8 mouse cellular contexts compared by ENCODE assay signal in genomic region chr9:57520375-57521055, GRCm38 (mm10). TPM values are rescaled to one million over a fixed set of nuclear protein-coding genes. Genes with fewer than 3 reads are reported as not detected.
A peak's percentile ranks its signal among the peaks of the same experiment; 100 is the strongest.
DNase-seq lines count a peak whose midpoint lies in the region; ATAC-seq lines count a peak whose summit lies in the region.

No protein-coding gene starts in this region.

- H3K4me2 ChIP-seq in heart, embryonic 14.5 days (ENCODE audit: low read length), result peak overlapping the region; percentile 78
- peak overlapping the region; percentile 78 for H3K4me2 ChIP-seq in hindbrain, embryonic 11.5 days (replicated peaks; ENCODE audit: low read depth, low read length)

- H3K4me3 ChIP-seq in heart, embryonic 14.5 days (ENCODE audit: control insufficient read depth in 1 of 2, insufficient read depth in 1 of 2, low read depth in 1 of 2, low read length in 2 of 2), result peak overlapping the region; percentile 91 to 98
- peak overlapping the region; percentile 96 for H3K4me3 ChIP-seq in hindbrain, embryonic 11.5 days (ENCODE audit: low read depth, low read length)
- H3K4me3 ChIP-seq in macrophage (ENCODE audit: inconsistent target), result peak overlapping the region; percentile 53

- peaks cover 42% of the 10 kb centered on the region for H3K79me2 ChIP-seq in macrophage (ENCODE audit: inconsistent target)

- H3K27ac ChIP-seq in heart, embryonic 14.5 days (replicated peaks in 1 of 2; ENCODE audit: control insufficient read depth in 1 of 2, insufficient read depth in 1 of 2, low read depth in 2 of 2, low read length in 2 of 2), result peak overlapping the region; percentile 44 to 99
- H3K27ac ChIP-seq in hindbrain, embryonic 11.5 days (ENCODE audit: low read depth, low read length), result no peak overlapping the region
- peak overlapping the region; percentile 58 for H3K27ac ChIP-seq in macrophage

- WGBS in heart, embryonic 14.5 days, result 23% methylated on average over 16 of the region's 16 CpGs
- 23% methylated on average over 16 of the region's 16 CpGs for WGBS in hindbrain, embryonic 11.5 days
- WGBS in macrophage (ENCODE audit: missing documents), result 32% methylated on average over 16 of the region's 16 CpGs

- no peaks in the 10 kb centered on the region for H3K9me3 ChIP-seq in heart, embryonic 14.5 days (ENCODE audit: control insufficient read depth, low read length)
- H3K9me3 ChIP-seq in hindbrain, embryonic 11.5 days (ENCODE audit: control insufficient read depth, low read length), result no peaks in the 10 kb centered on the region

- H3K27me3 ChIP-seq in heart, embryonic 14.5 days (ENCODE audit: control insufficient read depth, insufficient read depth, low read length), result no peaks in the 10 kb centered on the region
- no peaks in the 10 kb centered on the region for H3K27me3 ChIP-seq in hindbrain, embryonic 11.5 days (ENCODE audit: control insufficient read depth, insufficient read depth, low read length)

- H3K9ac ChIP-seq in heart, embryonic 14.5 days (ENCODE audit: low read length), result peak overlapping the region; percentile 99
- H3K9ac ChIP-seq in hindbrain, embryonic 11.5 days (ENCODE audit: low read depth, low read length), result peak overlapping the region; percentile 97

- peaks cover 3 to 21% of the 10 kb centered on the region in 2 experiments for H3K4me1 ChIP-seq in heart, embryonic 14.5 days (ENCODE audit: control insufficient read depth in 2 of 2, insufficient read depth in 2 of 2, low read length in 2 of 2)
- no peaks in the 10 kb centered on the region for H3K4me1 ChIP-seq in hindbrain, embryonic 11.5 days (replicated peaks; ENCODE audit: control insufficient read depth, insufficient read depth, low read length)

- H3K36me3 ChIP-seq in heart, embryonic 14.5 days (ENCODE audit: control insufficient read depth, insufficient read depth, low read length), result 0 out of 2 replicates have a peak, but pooled peaks cover 6% of the 10 kb centered on the region
- H3K36me3 ChIP-seq in hindbrain, embryonic 11.5 days (ENCODE audit: control insufficient read depth, insufficient read depth, low read length), result no peaks in the 10 kb centered on the region
- no peaks in the 10 kb centered on the region for H3K36me3 ChIP-seq in macrophage (ENCODE audit: inconsistent target)

- no peak for DNase-seq in heart, adult 18-20 months
- DNase-seq in NIH3T3 (ENCODE audit: low read depth), result peak; percentile 26
- no peak for DNase-seq in hindbrain, embryonic 11.5 days (ENCODE audit: low spot score)
- no peak for DNase-seq in right cerebral cortex, postnatal 4 days
- no peak for DNase-seq in T-cell, adult 2 months (ENCODE audit: low spot score)

- peak; percentile 22; the same call in 1 of the 2 replicates for ATAC-seq in heart, embryonic 14.5 days (ENCODE audit: insufficient number of reproducible peaks, insufficient read depth, low FRiP score, low read depth)
- no peak; the same call in 1 of the 2 replicates for ATAC-seq in hindbrain, embryonic 11.5 days (ENCODE audit: low FRiP score)
- no peak for ATAC-seq in frontal cortex, adult (ENCODE audit: low TSS enrichment)

RNA-seq across cellular contexts. Expression of gene Cox5a, which starts 0.6 kb away (rescaled TPM):
- 1,689 and 1,756 TPM in 2 replicates for polyA plus RNA-seq in heart, embryonic 14.5 days (2014; fragmentation: Nextera tagmentation; extraction: Ambion mirVana)
- 1,000 to 10,000 TPM; 2,577 to 2,715 TPM for total RNA-seq in heart, adult 18-20 months (2021)
- 702 and 724 TPM in 2 replicates for polyA plus RNA-seq in hindbrain, embryonic 11.5 days (2014; fragmentation: Nextera tagmentation; extraction: Ambion mirVana)
- 100 to 1,000 TPM in 1 of 26 experiments, 10 to 100 TPM in 25; 39.5 to 113 (median 62.9) TPM for total RNA-seq in macrophage (2018; cell fraction: chromatin; rRNA removed)
- total RNA-seq in macrophage (2018; cell fraction: cytosol; rRNA removed), result 100 to 1,000 TPM; 214 to 682 (median 384) TPM
- 100 to 1,000 TPM in 14 of 26 experiments, 10 to 100 TPM in 12; 58.3 to 250 (median 112) TPM for total RNA-seq in macrophage (2018; cell fraction: nucleus; rRNA removed)
- 93.1 to 404 TPM (median 403 TPM) in 3 replicates for polyA plus RNA-seq in macrophage (2018)

RNA-seq across cellular contexts. Expression of gene Rpp25, which starts 16.7 kb away (rescaled TPM):
- 13.1 and 15.2 TPM in 2 replicates for polyA plus RNA-seq in heart, embryonic 14.5 days (2014; fragmentation: Nextera tagmentation; extraction: Ambion mirVana)
- total RNA-seq in heart, adult 18-20 months (2021), result 1 to 10 TPM in 1 of 2 experiments, under 1 TPM in 1; 0.92 to 2.0 TPM
- 7.7 and 10.5 TPM in 2 replicates for polyA plus RNA-seq in hindbrain, embryonic 11.5 days (2014; fragmentation: Nextera tagmentation; extraction: Ambion mirVana)
- under 1 TPM in 1 of 26 experiments, not detected in 25; 0.63 TPM for total RNA-seq in macrophage (2018; cell fraction: chromatin; rRNA removed)
- total RNA-seq in macrophage (2018; cell fraction: cytosol; rRNA removed), result under 1 TPM in 10 of 26 experiments, not detected in 16; 0.07 to 0.35 (median 0.19) TPM
- under 1 TPM in 1 of 26 experiments, not detected in 25; 0.49 TPM for total RNA-seq in macrophage (2018; cell fraction: nucleus; rRNA removed)
- 0.10 to 0.36 TPM in 2 of 3 replicates, not detected in the other for polyA plus RNA-seq in macrophage (2018)

RNA-seq across cellular contexts. Expression of gene Fam219b, which starts 16.8 kb away (rescaled TPM):
- polyA plus RNA-seq in heart, embryonic 14.5 days (2014; fragmentation: Nextera tagmentation; extraction: Ambion mirVana), result 11.1 and 13.3 TPM in 2 replicates
- total RNA-seq in heart, adult 18-20 months (2021), result 1 to 10 TPM; 8.1 to 9.2 TPM
- 14.9 and 17.7 TPM in 2 replicates for polyA plus RNA-seq in hindbrain, embryonic 11.5 days (2014; fragmentation: Nextera tagmentation; extraction: Ambion mirVana)
- total RNA-seq in macrophage (2018; cell fraction: chromatin; rRNA removed), result 10 to 100 TPM in 15 of 26 experiments, 1 to 10 TPM in 11; 3.6 to 67.2 (median 11.0) TPM
- total RNA-seq in macrophage (2018; cell fraction: cytosol; rRNA removed), result 10 to 100 TPM in 17 of 26 experiments, 1 to 10 TPM in 9; 5.3 to 20.2 (median 14.4) TPM
- total RNA-seq in macrophage (2018; cell fraction: nucleus; rRNA removed), result 10 to 100 TPM in 15 of 26 experiments, 1 to 10 TPM in 11; 3.8 to 42.8 (median 12.3) TPM
- 11.2 to 20.8 TPM (median 15.2 TPM) in 3 replicates for polyA plus RNA-seq in macrophage (2018)

RNA-seq across cellular contexts. Expression of gene Mpi, which starts 32.0 kb away (rescaled TPM):
- polyA plus RNA-seq in heart, embryonic 14.5 days (2014; fragmentation: Nextera tagmentation; extraction: Ambion mirVana), result 69.2 and 74.3 TPM in 2 replicates
- 100 to 1,000 TPM; 118 to 140 TPM for total RNA-seq in heart, adult 18-20 months (2021)
- 50.0 and 52.7 TPM in 2 replicates for polyA plus RNA-seq in hindbrain, embryonic 11.5 days (2014; fragmentation: Nextera tagmentation; extraction: Ambion mirVana)
- 100 to 1,000 TPM in 1 of 26 experiments, 10 to 100 TPM in 20, 1 to 10 TPM in 5; 4.2 to 108 (median 38.6) TPM for total RNA-seq in macrophage (2018; cell fraction: chromatin; rRNA removed)
- 10 to 100 TPM; 11.2 to 33.5 (median 18.7) TPM for total RNA-seq in macrophage (2018; cell fraction: cytosol; rRNA removed)
- 10 to 100 TPM in 24 of 26 experiments, 1 to 10 TPM in 2; 6.2 to 65.3 (median 32.2) TPM for total RNA-seq in macrophage (2018; cell fraction: nucleus; rRNA removed)
- polyA plus RNA-seq in macrophage (2018), result 16.5 to 25.5 TPM (median 20.0 TPM) in 3 replicates

RNA-seq across cellular contexts. Expression of gene Scamp2, which starts 40.2 kb away (rescaled TPM):
- 56.5 and 58.7 TPM in 2 replicates for polyA plus RNA-seq in heart, embryonic 14.5 days (2014; fragmentation: Nextera tagmentation; extraction: Ambion mirVana)
- 10 to 100 TPM; 24.2 to 28.5 TPM for total RNA-seq in heart, adult 18-20 months (2021)
- 57.6 and 57.8 TPM in 2 replicates for polyA plus RNA-seq in hindbrain, embryonic 11.5 days (2014; fragmentation: Nextera tagmentation; extraction: Ambion mirVana)
- 100 to 1,000 TPM in 12 of 26 experiments, 10 to 100 TPM in 14; 36.1 to 197 (median 92.2) TPM for total RNA-seq in macrophage (2018; cell fraction: chromatin; rRNA removed)
- 100 to 1,000 TPM; 134 to 249 (median 184) TPM for total RNA-seq in macrophage (2018; cell fraction: cytosol; rRNA removed)
- 100 to 1,000 TPM in 23 of 26 experiments, 10 to 100 TPM in 3; 90.1 to 273 (median 166) TPM for total RNA-seq in macrophage (2018; cell fraction: nucleus; rRNA removed)
- polyA plus RNA-seq in macrophage (2018), result 90.8 to 189 TPM (median 140 TPM) in 3 replicates
